Mouse (Mus musculus) layer of hippocampus, postnatal 36 days (tissue): ENCODE measurements around the gene Fbxl15. TPM values are rescaled to one million over a fixed set of nuclear protein-coding genes. Genes with fewer than 3 reads are reported as not detected.

ENCODE experiments used
- DNase-seq, 2 experiments: peaks; one replicate each; pipeline ENCODE4 v3.0.0; 2022
- total RNA-seq, 2 experiments: library from RNA; stranded (reverse); gene quantifications; 2 replicates each; pipeline ENCODE4 v1.2.3; 2021

Gene Fbxl15
- 10 to 100 TPM; 28.3 to 33.6 TPM for total RNA-seq

DNA sequence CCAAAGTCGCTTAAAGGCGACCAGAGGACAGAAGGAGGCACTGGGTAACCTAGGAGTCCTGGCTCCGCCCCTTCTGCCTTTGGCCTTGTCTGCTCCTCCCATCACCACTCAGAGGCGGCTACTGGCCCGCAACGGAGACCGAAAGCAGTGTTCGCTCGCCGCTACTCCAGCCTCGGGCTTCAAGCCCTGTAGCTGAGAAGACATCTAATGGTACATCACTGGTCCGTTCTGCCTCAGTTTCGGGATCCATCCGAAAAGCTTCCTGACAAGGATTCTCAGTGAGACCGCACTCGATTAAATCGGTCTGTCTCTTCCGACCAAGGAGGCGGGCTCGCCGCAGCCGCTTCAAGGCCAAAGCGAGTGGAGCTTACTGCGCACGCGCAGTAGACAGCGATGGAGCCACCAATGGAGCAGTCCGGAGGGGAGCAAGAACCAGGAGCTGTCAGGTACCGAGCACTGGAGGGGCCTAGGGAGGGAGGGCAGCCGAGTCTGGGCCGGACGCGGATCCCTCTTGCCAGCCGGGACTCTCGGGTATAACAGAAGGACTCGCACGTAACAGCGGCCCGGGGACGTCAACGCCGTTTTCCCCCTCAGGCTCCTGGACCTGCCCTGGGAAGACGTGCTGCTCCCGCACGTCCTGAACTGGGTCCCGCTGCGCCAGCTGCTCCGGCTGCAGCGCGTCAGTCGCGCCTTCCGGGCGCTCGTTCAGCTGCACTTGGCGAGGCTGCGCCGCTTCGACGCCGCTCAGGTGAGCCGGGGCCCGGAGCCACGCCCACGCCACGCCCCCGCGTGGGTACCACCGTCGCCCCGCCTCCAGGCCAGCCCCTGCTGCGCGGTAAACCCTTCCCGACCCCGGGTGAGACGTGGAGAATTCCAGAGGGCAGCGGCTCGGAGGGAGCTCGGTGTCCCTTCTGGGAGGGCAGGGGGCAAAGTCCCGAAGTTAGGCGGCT is at the start of gene Fbxl15:
Gene Fbxl15, plus strand, starts transcription at position 104 of the 950 bp plus-strand sequence.
- peak; percentile 94 to 95 for DNase-seq

DNA sequence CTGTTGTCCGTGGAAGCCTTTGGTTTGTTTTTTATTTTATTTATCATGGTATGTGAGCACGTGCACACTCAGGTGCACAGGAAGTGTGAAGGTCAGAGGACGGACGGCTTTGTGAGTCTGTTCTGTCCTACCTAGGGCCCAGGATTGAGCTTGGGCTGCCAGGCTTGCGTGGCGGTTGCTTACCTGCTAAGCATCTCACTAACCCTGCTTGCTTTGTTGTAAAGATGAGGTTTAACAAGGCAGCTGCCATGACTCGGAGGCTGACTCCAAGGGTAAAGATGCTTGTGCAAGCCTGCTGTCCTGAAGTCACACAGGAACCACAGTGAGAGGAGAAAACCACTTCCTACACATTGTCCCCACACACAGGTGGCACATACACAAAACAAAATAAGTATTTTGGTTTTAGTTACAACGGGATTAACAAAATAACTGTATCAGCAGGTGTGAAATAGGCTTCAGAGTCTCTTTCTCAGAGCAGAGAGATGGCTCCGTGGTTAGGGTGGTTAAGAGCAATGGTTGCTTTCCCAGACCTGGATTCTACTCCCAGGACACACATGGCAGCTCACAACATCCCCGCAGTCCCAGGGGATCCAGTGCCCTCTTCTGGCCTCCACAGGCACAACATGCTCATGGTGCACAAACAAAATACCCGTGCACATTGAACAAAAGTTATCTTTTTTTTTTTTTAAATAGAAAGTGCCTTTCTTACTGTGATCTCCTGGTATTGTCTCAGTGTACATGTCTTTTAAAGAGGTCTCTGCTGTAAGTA is 45.7 kb upstream of the Fbxl15 start:
- DNase-seq: no peak

DNA sequence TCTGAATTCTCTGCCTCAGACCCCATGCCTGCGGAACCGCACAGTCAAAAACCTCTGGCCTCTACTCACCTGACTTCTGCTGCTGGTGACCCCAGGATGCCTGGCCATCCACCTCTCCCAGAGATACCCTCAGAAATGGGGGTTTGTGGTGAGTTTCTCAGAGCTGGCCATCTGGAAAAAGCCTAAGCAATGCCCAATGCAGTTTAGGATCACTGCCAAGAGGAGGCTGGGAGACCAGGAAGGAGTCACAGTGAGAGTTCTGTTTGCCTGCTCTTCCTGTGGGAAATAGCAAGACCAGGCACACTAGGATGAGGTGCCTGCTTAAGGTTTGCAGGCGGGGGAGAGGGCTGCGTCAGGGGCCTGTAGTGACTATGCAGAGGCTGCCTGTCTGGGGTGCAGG is 43.3 kb upstream of the Fbxl15 start:
- DNase-seq: no peak

- DNase-seq: no peak
Observed at GRCm38 (mm10) chr19:46285631-46286030, 42.4 kb upstream of the Fbxl15 start.

DNA sequence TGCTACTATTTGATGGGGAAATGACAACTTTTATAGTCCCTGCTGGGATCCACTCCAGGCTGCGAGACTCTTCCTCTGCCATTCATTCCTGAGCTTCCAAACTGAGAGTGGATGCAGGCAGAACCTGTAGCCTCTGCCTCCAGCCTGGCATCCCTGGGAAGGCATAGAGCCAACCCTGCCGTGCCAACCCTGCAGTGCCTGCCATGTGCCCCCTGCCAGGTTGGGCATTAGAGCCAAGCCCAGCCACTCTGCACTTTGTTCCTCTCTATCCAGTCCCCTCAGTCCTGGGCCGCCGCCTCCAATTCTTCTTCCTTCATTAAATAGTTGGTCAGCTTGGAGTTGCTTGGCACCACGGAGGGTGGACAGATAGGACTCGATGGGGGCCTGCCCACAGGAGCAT is 41.9 kb upstream of the Fbxl15 start:
- no peak for DNase-seq

DNA sequence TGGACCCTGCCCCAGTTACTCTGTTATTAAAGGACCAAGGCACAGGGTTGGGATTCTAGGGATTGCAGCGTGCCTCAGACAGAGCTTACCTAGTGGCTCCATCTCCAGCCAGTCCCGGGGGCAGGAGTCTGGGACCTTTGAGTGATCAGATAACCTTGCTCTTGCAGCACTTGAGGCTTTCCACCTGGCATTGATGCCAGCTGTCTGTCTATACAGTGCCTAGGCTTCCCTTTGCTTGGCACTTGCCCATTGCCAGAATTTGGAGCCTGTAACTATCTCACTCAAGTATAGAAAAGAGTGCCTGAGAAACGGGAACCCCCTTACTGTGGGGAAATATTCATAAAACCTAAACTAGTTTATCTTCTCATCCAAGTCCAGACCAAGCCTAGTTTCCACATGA is 41.1 kb upstream of the Fbxl15 start:
- no peak for DNase-seq

GRCm38 (mm10) chr19:46287566-46287965 is 40.4 kb upstream of the Fbxl15 start:
- DNase-seq: no peak

DNA sequence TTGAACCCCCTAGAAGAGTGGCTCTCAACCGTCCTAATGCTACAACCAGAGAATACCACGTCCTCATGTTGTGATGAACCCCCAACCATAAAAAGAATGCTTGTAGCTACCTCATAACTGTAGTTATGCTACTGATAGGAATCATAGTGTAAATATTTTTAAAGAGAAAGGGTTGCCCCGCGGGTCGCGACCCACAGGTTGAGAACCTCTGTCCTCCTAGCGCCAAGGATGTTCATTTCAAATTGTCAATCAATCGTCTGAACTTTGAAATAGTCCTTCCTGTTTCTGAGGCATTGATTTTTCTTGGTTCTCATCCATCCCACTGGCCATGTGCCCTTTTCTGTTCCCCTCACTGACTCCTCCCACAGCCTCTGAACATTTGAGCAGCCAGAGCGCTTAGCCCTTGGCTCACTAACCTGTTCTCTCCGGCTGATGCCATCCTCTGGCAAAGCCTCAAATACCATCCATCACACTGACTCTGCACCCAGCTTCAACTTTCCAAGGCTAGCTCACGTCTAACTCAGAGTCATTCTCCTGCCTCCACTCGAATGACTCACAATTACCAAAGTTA is 37.4 kb upstream of the Fbxl15 start:
- DNase-seq: no peak

GRCm38 (mm10) chr19:46296938-46297337 is 31.0 kb upstream of the Fbxl15 start:
- no peak for DNase-seq

- no peak for DNase-seq
Observed at GRCm38 (mm10) chr19:46300294-46301045, 27.5 kb upstream of the Fbxl15 start.

DNA sequence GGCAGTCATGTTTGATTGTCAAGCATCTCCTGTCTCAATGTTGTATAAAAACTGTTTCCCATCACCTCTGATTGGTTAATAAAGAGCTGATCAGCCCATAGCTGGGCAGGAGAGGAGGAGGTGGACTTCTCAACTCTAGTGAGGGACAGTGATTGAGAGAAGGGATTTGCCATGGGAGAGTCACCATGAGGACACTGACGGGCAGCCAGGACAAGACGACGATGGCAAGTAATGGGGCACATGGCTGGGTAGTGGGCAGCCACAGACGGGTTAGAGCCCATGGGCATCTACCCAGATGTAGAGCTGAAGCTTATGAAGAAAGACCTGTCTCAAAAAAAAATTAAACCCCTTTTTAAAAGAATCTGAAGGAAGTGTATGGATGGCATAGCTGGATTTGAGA is 25.4 kb upstream of the Fbxl15 start:
- no peak for DNase-seq

DNA sequence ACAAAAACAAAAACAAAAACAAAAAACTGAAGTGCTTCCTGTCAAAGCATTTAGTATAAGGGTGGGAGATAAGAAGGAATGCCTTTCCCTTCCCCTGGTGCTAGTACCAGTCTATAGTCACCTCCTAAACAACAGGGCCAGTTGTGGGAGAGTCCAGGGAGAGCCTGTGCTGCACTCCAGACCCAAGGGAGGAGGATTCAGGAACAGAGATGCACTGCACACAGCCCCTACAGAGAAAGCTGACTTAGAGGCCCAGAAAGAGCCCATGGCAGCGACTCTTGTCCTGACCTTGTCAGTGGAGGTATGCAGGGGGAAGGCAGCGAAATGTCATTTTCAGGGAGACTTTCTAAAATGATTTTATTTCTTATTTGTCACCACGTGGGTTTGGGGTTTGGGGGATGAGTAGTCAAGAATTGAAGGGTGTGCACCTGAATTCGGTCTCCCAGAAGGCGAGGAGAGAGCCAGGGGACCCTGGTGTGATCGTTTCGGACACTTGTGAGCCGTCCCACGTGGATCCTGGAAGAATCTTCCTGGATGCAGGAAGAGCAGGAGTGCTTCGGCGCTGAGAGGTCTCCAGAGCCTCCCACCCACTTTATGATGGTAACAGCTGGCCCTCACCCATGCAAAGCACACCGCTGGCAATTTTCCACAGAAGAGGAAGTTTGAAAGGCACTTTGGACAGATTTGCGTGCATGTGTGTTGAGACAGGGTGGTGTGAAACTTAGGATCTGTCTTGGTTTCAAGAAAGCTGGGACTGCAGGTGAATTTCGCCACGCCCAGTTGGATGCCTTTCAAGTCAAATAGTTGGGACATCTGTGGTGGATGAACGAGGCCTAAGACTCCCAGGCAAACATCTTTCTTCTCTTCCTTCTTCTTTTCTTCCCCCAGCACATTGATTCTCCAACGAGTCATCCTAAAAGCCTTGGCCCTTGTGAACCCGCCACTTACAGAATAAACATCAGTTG is 24.5 kb upstream of the Fbxl15 start:
- DNase-seq: no peak

DNA sequence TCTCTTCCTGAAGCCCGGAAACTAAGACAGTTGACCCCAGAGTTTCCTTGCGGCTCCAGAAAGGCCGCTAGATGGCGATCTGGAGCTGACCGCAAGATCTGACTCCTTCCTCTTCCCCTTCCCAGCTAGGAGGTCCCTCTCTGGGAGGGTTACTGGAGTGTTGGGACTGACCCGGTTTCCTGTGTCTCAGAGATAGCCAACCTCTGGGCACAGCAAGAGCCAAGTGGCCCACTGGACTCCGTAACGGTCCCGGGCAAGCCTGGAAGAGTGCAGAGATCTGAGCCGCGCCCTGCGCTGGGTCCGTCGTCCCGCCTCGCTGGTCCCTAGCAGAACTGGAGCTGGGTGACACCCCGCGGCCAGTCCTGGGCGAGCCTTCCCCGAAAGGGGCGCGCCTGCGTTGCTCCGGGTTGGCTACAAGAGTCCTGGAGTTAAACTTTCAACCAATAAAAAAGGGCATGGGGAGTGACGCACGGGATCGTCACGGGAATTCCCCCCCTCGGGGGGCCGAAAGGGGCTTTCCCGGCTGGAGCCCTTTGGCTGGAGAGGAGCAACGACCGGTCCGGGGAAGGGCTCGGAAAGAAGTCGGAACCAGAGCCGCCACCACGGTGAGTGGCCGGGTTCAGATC is 23.7 kb upstream of the Fbxl15 start, which contains the start of gene Nfkb2:
Gene Nfkb2, plus strand, starts transcription at position 105 of the 626 bp plus-strand sequence.
- peak; percentile 77 to 83 for DNase-seq

GRCm38 (mm10) chr19:46304908-46305333 is 23.1 kb upstream of the Fbxl15 start:
- no peak for DNase-seq

GRCm38 (mm10) chr19:46305432-46306267 is 22.3 kb upstream of the Fbxl15 start:
- DNase-seq: peak; percentile 68 to 73

GRCm38 (mm10) chr19:46306268-46306610 is 21.7 kb upstream of the Fbxl15 start:
- no peak for DNase-seq

- no peak for DNase-seq
Observed at GRCm38 (mm10) chr19:46306751-46307289, 21.2 kb upstream of the Fbxl15 start.

- no peak for DNase-seq
Observed at GRCm38 (mm10) chr19:46307781-46308180, 20.2 kb upstream of the Fbxl15 start.

- peak in 1 of 2 experiments; percentile 13 for DNase-seq
Observed at GRCm38 (mm10) chr19:46308303-46308702, 19.7 kb upstream of the Fbxl15 start.
